Mouse (Mus musculus): ENCODE measurements around the gene St6galnac3. TPM values are rescaled to one million over a fixed set of nuclear protein-coding genes. Genes with fewer than 3 reads are reported as not detected.

Gene St6galnac3
- polyA plus RNA-seq, 1 experiment from 2014 or later, result 25.6 TPM

DNA sequence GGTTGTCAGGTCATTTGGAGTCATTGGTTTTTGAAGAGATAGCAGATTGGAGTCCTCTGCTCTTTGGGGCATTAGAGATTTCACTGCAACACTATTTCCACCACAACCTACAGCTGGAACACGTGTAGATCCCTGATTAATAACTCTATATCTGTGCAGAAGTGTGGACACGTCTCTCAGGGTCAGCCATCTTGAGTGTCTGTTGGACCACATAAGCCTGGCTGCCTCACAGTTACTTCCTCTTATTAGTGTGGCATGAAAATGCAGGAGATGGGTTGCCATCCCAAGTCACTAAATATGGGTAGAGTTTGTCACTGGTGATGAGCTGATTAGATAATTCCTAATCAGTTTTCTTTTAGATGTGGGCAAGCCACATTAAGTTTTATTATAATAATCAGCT lies 385.0 kb downstream of the St6galnac3 start:
- H3K27me3 ChIP-seq (ENCODE audit: control insufficient read depth, insufficient read depth, low read length), result no peaks in the 10 kb centered on the region
- H3K27ac ChIP-seq (ENCODE audit: low read depth, low read length), result no peak overlapping the region
- no peaks in the 10 kb centered on the region for H3K9me3 ChIP-seq (ENCODE audit: control insufficient read depth, low read length)
- H3K9ac ChIP-seq (replicated peaks; ENCODE audit: low read depth, low read length), result no peak overlapping the region
- 78% methylated on average over 2 of the region's 2 CpGs for WGBS
- H3K4me2 ChIP-seq (ENCODE audit: low read depth, low read length), result no peak overlapping the region
- no peaks in the 10 kb centered on the region for H3K4me1 ChIP-seq (ENCODE audit: control insufficient read depth, insufficient read depth, low read length)
- H3K4me3 ChIP-seq (ENCODE audit: low read depth, low read length), result no peak overlapping the region
- H3K36me3 ChIP-seq (ENCODE audit: control insufficient read depth, insufficient read depth, low read length), result no peaks in the 10 kb centered on the region
- no peak for ATAC-seq (ENCODE audit: low read depth)

DNA sequence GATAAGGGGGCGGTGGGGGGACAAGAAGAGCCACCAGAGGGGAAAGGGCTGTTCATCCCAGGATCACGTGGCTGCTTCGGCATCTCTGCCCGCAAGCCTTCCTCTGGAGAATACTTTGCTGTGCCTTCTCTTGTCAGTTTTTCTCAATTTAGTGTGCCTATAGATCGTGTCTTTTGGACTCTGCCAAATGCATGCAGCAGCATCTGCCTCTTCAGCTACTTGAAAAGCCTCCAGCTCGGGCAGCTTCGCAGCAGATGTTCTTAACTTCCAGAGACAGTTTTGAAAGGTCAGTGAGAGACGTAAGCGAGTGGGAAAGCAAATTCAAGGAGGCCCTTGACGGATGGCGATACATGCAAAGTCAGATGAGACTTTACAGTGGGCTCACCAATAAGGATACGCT lies 385.9 kb downstream of the St6galnac3 start:
- Histone ChIP-seq H3K4me3 (ENCODE audit: low read depth, low read length) (no peak overlapping the region), H3K9me3 (ENCODE audit: control insufficient read depth, low read length) (no peaks in the 10 kb centered on the region), H3K36me3 (ENCODE audit: control insufficient read depth, insufficient read depth, low read length) (no peaks in the 10 kb centered on the region), H3K4me2 (ENCODE audit: low read depth, low read length) (no peak overlapping the region), H3K9ac (replicated peaks; ENCODE audit: low read depth, low read length) (no peak overlapping the region), H3K27me3 (ENCODE audit: control insufficient read depth, insufficient read depth, low read length) (no peaks in the 10 kb centered on the region), H3K4me1 (ENCODE audit: control insufficient read depth, insufficient read depth, low read length) (no peaks in the 10 kb centered on the region), H3K27ac (ENCODE audit: low read depth, low read length) (no peak overlapping the region)
- 65% methylated on average over 12 of the region's 12 CpGs for WGBS
- ATAC-seq (ENCODE audit: low read depth), result no peak

DNA sequence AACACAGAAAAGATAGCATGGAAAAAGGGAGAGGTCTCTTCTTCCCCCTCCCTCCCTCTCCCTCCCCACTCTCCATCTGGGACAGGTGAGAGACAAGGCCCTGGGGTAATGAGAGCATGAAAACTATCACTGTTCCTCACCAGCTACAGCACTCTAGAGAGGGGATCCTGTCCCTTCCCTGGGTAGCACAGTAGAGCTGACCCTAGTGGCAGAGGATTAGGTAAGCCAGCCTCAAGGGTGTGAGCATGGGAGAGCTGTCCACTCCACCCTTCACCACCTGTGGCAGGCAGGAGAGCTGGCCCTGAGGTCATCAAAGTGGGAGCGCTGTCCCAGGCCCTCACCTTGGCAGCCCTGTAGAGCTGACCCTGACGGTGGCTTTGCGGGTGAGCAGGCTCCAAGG lies 387.2 kb downstream of the St6galnac3 start:
- WGBS, result 90% methylated on average over 3 of the region's 3 CpGs
- Histone ChIP-seq H3K9ac (replicated peaks; ENCODE audit: low read depth, low read length) (no peak overlapping the region), H3K4me3 (ENCODE audit: low read depth, low read length) (no peak overlapping the region), H3K36me3 (ENCODE audit: control insufficient read depth, insufficient read depth, low read length) (no peaks in the 10 kb centered on the region), H3K4me2 (ENCODE audit: low read depth, low read length) (no peak overlapping the region), H3K9me3 (ENCODE audit: control insufficient read depth, low read length) (no peaks in the 10 kb centered on the region), H3K27me3 (ENCODE audit: control insufficient read depth, insufficient read depth, low read length) (no peaks in the 10 kb centered on the region), H3K27ac (ENCODE audit: low read depth, low read length) (no peak overlapping the region), H3K4me1 (ENCODE audit: control insufficient read depth, insufficient read depth, low read length) (no peaks in the 10 kb centered on the region)
- ATAC-seq (ENCODE audit: low read depth), result no peak

DNA sequence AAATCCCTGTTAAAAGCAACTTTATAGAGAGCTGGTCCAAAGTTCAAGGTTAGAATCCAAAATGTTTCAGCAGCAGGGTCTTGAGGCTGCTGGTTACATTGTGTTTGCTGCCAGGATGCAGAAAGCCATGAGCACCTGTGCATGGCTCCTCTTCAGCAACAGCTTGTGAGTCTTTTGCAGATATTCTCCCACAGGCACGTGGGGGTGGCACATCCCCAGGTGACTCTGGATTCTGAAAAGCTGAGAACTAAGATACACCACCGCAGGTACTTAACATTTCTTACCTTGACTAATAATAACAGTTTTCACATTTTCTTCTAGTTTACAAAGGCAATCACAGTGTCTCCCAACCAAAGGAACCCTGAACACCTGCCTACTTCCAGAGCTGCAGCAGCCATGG lies 387.8 kb downstream of the St6galnac3 start:
- Histone ChIP-seq H3K36me3 (ENCODE audit: control insufficient read depth, insufficient read depth, low read length) (no peaks in the 10 kb centered on the region), H3K9ac (replicated peaks; ENCODE audit: low read depth, low read length) (no peak overlapping the region), H3K4me3 (ENCODE audit: low read depth, low read length) (no peak overlapping the region), H3K27me3 (ENCODE audit: control insufficient read depth, insufficient read depth, low read length) (no peaks in the 10 kb centered on the region), H3K9me3 (ENCODE audit: control insufficient read depth, low read length) (no peaks in the 10 kb centered on the region), H3K4me2 (ENCODE audit: low read depth, low read length) (no peak overlapping the region), H3K27ac (ENCODE audit: low read depth, low read length) (no peak overlapping the region), H3K4me1 (ENCODE audit: control insufficient read depth, insufficient read depth, low read length) (no peaks in the 10 kb centered on the region)
- 89% methylated on average over 2 of the region's 2 CpGs for WGBS
- ATAC-seq (ENCODE audit: low read depth), result no peak

DNA sequence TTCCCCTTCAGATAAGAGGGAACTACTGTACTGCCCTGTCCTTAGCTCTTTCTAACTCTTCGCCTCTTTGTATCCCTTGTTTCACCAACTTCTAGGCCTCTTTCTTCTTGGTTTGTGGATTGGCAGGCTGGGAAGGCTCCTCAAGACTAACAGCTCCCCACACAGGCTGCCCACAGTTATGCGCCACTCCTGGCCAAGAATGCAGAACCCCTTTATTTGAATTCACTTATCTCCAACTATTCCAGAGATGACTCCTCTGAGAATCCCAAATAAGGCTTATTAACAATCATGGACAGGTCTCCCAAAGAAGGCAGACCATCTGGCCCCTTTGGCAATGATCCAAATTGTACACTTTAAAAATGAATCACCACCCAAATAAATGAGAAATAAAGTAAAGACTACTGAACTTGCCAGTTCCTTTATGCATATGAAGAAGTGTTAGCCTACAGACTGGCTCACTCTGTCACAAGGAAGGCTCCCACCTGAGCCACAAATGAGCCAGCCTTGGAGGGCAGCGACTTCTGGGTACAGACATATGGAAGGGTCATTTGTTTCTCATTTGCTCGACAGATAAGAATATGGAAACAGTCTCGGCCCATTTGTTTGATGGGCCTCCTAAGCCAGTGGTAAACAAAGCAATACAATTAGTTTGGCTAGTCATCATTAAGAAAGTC lies 390.7 kb downstream of the St6galnac3 start:
- Histone ChIP-seq H3K4me2 (ENCODE audit: low read depth, low read length) (no peak overlapping the region), H3K9ac (replicated peaks; ENCODE audit: low read depth, low read length) (no peak overlapping the region), H3K4me1 (ENCODE audit: control insufficient read depth, insufficient read depth, low read length) (no peaks in the 10 kb centered on the region), H3K36me3 (ENCODE audit: control insufficient read depth, insufficient read depth, low read length) (no peaks in the 10 kb centered on the region), H3K27me3 (ENCODE audit: control insufficient read depth, insufficient read depth, low read length) (no peaks in the 10 kb centered on the region), H3K27ac (ENCODE audit: low read depth, low read length) (no peak overlapping the region), H3K4me3 (ENCODE audit: low read depth, low read length) (no peak overlapping the region), H3K9me3 (ENCODE audit: control insufficient read depth, low read length) (no peaks in the 10 kb centered on the region)
- no peak for ATAC-seq (ENCODE audit: low read depth)
- WGBS, result 52% methylated on average over 5 of the region's 5 CpGs

DNA sequence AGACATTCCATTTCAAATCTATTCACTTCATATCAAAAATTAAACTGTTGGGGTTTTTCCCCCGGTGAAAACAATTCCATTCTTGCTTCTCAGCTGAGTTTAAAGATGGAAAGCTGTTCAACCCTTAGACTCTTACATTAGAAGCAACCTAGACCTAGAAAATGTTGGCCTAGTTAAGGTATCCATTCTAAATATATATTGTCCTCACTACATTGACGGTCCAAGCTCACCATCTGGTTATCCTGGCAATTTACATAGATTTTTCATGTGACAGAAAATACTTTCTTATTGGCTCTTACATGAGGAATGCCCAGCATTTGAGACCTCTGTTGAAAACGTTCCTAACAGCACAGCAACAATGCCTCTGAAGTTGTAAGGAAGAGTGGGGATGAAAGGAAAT lies 400.7 kb downstream of the St6galnac3 start:
- Histone ChIP-seq H3K4me1 (ENCODE audit: control insufficient read depth, insufficient read depth, low read length) (no peaks in the 10 kb centered on the region), H3K9ac (replicated peaks; ENCODE audit: low read depth, low read length) (no peak overlapping the region), H3K27me3 (ENCODE audit: control insufficient read depth, insufficient read depth, low read length) (no peaks in the 10 kb centered on the region), H3K9me3 (ENCODE audit: control insufficient read depth, low read length) (no peaks in the 10 kb centered on the region), H3K4me2 (ENCODE audit: low read depth, low read length) (no peak overlapping the region), H3K4me3 (ENCODE audit: low read depth, low read length) (no peak overlapping the region), H3K27ac (ENCODE audit: low read depth, low read length) (no peak overlapping the region), H3K36me3 (ENCODE audit: control insufficient read depth, insufficient read depth, low read length) (no peaks in the 10 kb centered on the region)
- ATAC-seq (ENCODE audit: low read depth), result no peak
- 85% methylated on average over 3 of the region's 3 CpGs for WGBS

DNA sequence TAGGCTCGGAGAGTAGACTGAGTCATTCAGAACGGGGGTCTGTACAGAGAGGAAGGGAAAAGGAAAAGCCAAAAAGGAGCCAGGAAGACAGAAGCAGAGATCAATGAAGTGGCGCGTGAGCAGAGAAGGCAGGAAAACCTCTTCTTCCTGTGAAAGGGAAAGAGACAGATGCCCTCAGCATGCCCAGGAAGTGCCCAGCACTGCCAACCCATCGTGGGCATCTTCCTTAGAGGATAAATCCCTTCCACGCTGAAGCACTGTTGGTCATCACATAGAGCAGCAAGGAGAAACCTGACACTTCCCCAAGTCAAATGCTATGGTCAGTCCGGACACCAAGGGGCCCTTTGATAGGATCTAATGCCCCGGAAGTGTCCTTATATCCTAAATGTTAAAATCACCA lies 401.5 kb downstream of the St6galnac3 start:
- H3K27me3 ChIP-seq (ENCODE audit: control insufficient read depth, insufficient read depth, low read length), result no peaks in the 10 kb centered on the region
- H3K36me3 ChIP-seq (ENCODE audit: control insufficient read depth, insufficient read depth, low read length), result no peaks in the 10 kb centered on the region
- WGBS, result 85% methylated on average over 8 of the region's 8 CpGs

DNA sequence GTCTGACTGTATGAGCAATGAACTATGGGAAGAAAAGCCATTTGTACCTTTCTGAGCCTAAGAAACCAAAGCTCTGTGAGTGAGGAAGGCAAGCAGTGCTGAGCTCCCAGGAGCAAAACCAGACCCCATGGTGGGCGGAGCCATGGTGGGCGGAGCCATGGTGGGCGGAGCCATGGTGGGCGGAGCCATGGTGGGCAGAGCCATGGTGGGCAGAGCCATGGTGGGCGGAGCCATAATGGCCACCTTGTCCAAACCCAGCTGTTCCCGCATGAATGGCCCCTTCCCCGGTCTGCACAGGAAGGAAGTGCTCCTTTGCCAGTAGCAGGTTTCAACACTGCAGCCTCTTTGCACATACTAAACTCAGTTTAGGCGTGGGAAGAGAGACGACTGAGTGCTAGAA lies 411.4 kb downstream of the St6galnac3 start:
- no peak for ATAC-seq (ENCODE audit: low read depth)

More for the DNA sequence above, 401.5 kb downstream of the St6galnac3 start:
- Histone ChIP-seq H3K9me3 (ENCODE audit: control insufficient read depth, low read length) (no peaks in the 10 kb centered on the region), H3K9ac (replicated peaks; ENCODE audit: low read depth, low read length) (no peak overlapping the region), H3K4me1 (ENCODE audit: control insufficient read depth, insufficient read depth, low read length) (no peaks in the 10 kb centered on the region), H3K27ac (ENCODE audit: low read depth, low read length) (no peak overlapping the region), H3K4me3 (ENCODE audit: low read depth, low read length) (no peak overlapping the region), H3K4me2 (ENCODE audit: low read depth, low read length) (no peak overlapping the region)
- ATAC-seq (ENCODE audit: low read depth), result no peak

DNA sequence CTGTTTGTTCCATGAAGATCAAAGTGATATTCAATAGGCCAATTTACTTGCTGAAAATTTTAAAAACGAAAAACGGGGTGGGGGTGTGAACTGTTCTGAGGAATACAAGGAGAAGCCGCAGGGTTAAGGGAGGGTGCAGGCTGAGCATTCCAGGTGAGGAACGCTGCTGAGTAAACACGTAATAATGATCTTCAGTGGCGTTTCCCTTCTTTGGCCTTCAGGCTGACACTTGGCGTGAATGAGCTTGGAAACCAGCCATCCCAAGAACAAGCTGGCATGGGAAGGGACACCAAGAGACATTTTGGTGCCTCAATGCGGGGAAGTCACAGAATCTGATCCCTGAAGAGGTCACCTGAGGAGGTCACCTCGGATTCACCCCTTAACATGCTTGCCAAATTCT lies 411.8 kb downstream of the St6galnac3 start:
- Histone ChIP-seq H3K27ac (ENCODE audit: low read depth, low read length) (no peak overlapping the region), H3K36me3 (ENCODE audit: control insufficient read depth, insufficient read depth, low read length) (no peaks in the 10 kb centered on the region), H3K4me2 (ENCODE audit: low read depth, low read length) (no peak overlapping the region), H3K4me1 (ENCODE audit: control insufficient read depth, insufficient read depth, low read length) (no peaks in the 10 kb centered on the region), H3K4me3 (ENCODE audit: low read depth, low read length) (no peak overlapping the region), H3K27me3 (ENCODE audit: control insufficient read depth, insufficient read depth, low read length) (no peaks in the 10 kb centered on the region), H3K9ac (replicated peaks; ENCODE audit: low read depth, low read length) (no peak overlapping the region), H3K9me3 (ENCODE audit: control insufficient read depth, low read length) (no peaks in the 10 kb centered on the region)
- 94% methylated on average over 9 of the region's 9 CpGs for WGBS
- ATAC-seq (ENCODE audit: low read depth), result no peak

More for the DNA sequence above, 411.4 kb downstream of the St6galnac3 start:
- no peak overlapping the region for H3K9ac ChIP-seq (replicated peaks; ENCODE audit: low read depth, low read length)
- H3K4me3 ChIP-seq (ENCODE audit: low read depth, low read length), result no peak overlapping the region
- H3K4me2 ChIP-seq (ENCODE audit: low read depth, low read length), result no peak overlapping the region
- no peaks in the 10 kb centered on the region for H3K36me3 ChIP-seq (ENCODE audit: control insufficient read depth, insufficient read depth, low read length)
- 81% methylated on average over 9 of the region's 9 CpGs for WGBS
- no peaks in the 10 kb centered on the region for H3K9me3 ChIP-seq (ENCODE audit: control insufficient read depth, low read length)
- H3K27ac ChIP-seq (ENCODE audit: low read depth, low read length), result no peak overlapping the region
- H3K27me3 ChIP-seq (ENCODE audit: control insufficient read depth, insufficient read depth, low read length), result no peaks in the 10 kb centered on the region
- H3K4me1 ChIP-seq (ENCODE audit: control insufficient read depth, insufficient read depth, low read length), result no peaks in the 10 kb centered on the region

Measured in neural tube, embryonic 14.5 days (tissue).